Mouse (Mus musculus) forebrain, embryonic 15.5 days (tissue): Measurements from ENCODE around the gene Eya2. TPM values are rescaled to one million over a fixed set of nuclear protein-coding genes. Genes with fewer than 3 reads are reported as not detected.

Experiments used
- ATAC-seq: fragments of 200-750 bp; cut with Nextera tagmentation; replicated peaks from 2 replicates; pipeline ENCODE4 v1.8.0; 2017; ENCODE audit warnings: mild to moderate bottlenecking, moderate TSS enrichment, moderate library complexity
- H3K27ac ChIP-seq: fragments of 300-500 bp; sonication (generic); replicated peaks from 2 replicates; pipeline ENCODE4 v1.5.1; 2015; ENCODE audit warnings: mild to moderate bottlenecking, inconsistent platforms
- H3K27me3 ChIP-seq: fragments of 300-500 bp; sonication (generic); 2 replicates; pipeline ENCODE4 v1.6.1; 2015; ENCODE audit warnings: inconsistent platforms
- H3K36me3 ChIP-seq: fragments of 300-500 bp; sonication (generic); 2 replicates; pipeline ENCODE4 v1.6.1; 2015; ENCODE audit warnings: mild to moderate bottlenecking, inconsistent platforms
- H3K4me1 ChIP-seq: fragments of 300-500 bp; sonication (generic); 2 replicates; pipeline ENCODE4 v1.6.1; 2015; ENCODE audit warnings: inconsistent platforms
- H3K4me2 ChIP-seq: fragments of 300-500 bp; sonication (generic); replicated peaks from 2 replicates; pipeline ENCODE4 v1.6.1; 2015; ENCODE audit warnings: mild to moderate bottlenecking, inconsistent platforms
- H3K4me3 ChIP-seq: fragments of 300-500 bp; sonication (generic); 2 replicates; pipeline ENCODE4 v1.5.1; 2015; ENCODE audit warnings: mild to moderate bottlenecking, inconsistent platforms
- H3K9ac ChIP-seq: fragments of 300-500 bp; sonication (generic); replicated peaks from 2 replicates; pipeline ENCODE4 v1.6.1; 2015; ENCODE audit warnings: mild to moderate bottlenecking, inconsistent platforms
- H3K9me3 ChIP-seq: fragments of 300-500 bp; sonication (generic); 2 replicates; pipeline ENCODE4 v1.6.1; 2016; ENCODE audit warnings: inconsistent platforms
- WGBS: fragments of 180-500 bp; shearing (Covaris S2); methylation state at CpG from one replicate; pipeline ENCODE4 v1.1.7; 2015; ENCODE audit warnings: mixed read lengths; 5-methylcytosine and 5-hydroxymethylcytosine counted together
- polyA plus RNA-seq: library from polyadenylated mRNA; unstranded; fragments of >200 nt; fragmentation: Nextera tagmentation; extraction: Ambion mirVana; gene quantifications from 2 replicates; pipeline ENCODE4 v1.2.1, GENCODE M21; 2015

Gene Eya2
- polyA plus RNA-seq, 1 experiment from 2014 or later, result 2.8 TPM

GRCm38 (mm10) chr2:165597536-165597935, 2.7 kb downstream of the Eya2 start:
- Histone ChIP-seq H3K27me3 (peaks cover 26% of the 10 kb centered on the region), H3K27ac (no peak overlapping the region), H3K4me2 (no peak overlapping the region), H3K9me3 (no peaks in the 10 kb centered on the region), H3K36me3 (no peaks in the 10 kb centered on the region), H3K4me3 (no peak overlapping the region), H3K9ac (no peak overlapping the region), H3K4me1 (peaks cover 17% of the 10 kb centered on the region)
- ATAC-seq, result no peak
- WGBS, result 70% methylated on average over 6 of the region's 6 CpGs

DNA sequence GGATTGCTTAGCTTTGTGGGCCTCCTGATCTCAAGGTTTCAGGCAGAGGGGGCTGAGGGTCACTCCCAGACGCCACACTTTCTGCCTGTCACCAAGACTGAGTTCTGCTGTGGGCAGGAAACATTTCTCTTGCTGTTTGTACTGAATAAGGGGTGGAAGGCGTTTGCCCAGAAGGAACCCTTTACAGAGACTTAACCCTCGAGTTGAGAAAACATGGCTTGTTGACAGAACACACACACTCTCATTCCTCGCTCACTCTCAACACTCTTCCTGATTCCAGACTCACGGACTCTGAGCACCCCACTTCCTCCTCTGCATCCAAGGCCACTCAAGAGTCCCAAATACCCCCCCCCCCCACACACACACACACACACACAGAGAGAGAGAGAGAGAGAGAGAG, 3.3 kb downstream of the Eya2 start:
- Histone ChIP-seq H3K4me3 (no peak overlapping the region), H3K36me3 (no peaks in the 10 kb centered on the region), H3K4me2 (no peak overlapping the region), H3K27ac (no peak overlapping the region), H3K27me3 (peaks cover 26% of the 10 kb centered on the region), H3K9ac (no peak overlapping the region), H3K9me3 (no peaks in the 10 kb centered on the region), H3K4me1 (peaks cover 17% of the 10 kb centered on the region)
- no peak for ATAC-seq
- 60% methylated on average over 5 of the region's 5 CpGs for WGBS

GRCm38 (mm10) chr2:165599566-165599965, 4.7 kb downstream of the Eya2 start:
- WGBS, result 88% methylated on average over 13 of the region's 13 CpGs
- Histone ChIP-seq H3K4me3 (no peak overlapping the region), H3K27me3 (peaks cover 18% of the 10 kb centered on the region), H3K4me1 (peaks cover 19% of the 10 kb centered on the region), H3K4me2 (no peak overlapping the region), H3K9ac (no peak overlapping the region), H3K9me3 (no peaks in the 10 kb centered on the region), H3K27ac (no peak overlapping the region), H3K36me3 (no peaks in the 10 kb centered on the region)
- no peak for ATAC-seq

- H3K4me1 ChIP-seq, result peaks cover 5% of the 10 kb centered on the region; the same call in 1 of the 2 replicates
- H3K9me3 ChIP-seq, result no peaks in the 10 kb centered on the region
- H3K9ac ChIP-seq, result no peak overlapping the region
- H3K27me3 ChIP-seq, result peaks cover 5% of the 10 kb centered on the region; the same call in 1 of the 2 replicates
- no peak for ATAC-seq
- H3K4me3 ChIP-seq, result no peak overlapping the region
- WGBS, result 46% methylated on average over 13 of the region's 13 CpGs
- H3K27ac ChIP-seq, result no peak overlapping the region
- H3K4me2 ChIP-seq, result no peak overlapping the region
- H3K36me3 ChIP-seq, result no peaks in the 10 kb centered on the region
These were observed 6.1 kb downstream of the Eya2 start for GRCm38 (mm10) chr2:165600926-165601325.

DNA sequence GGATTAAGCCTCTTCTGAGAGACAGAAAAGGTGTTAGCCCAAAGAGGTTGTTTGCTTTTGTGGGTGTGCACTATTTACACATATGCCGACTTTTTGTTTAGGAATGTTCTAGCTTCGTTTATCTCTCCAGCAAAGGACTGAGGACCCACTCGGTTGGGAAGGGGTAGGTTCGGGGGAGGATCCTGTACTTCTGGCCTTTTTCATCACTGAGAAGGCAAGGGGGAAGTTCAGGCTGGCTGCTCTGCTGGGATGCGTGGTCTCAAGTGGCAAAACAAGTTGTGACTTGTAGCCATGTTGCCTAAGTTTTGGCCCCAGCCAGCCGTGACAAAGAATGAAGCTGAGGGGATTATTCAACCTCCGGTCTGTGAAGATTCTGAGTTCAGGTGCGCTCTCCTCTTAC, 6.8 kb downstream of the Eya2 start:
- H3K9ac ChIP-seq, result no peak overlapping the region
- peaks cover 3% of the 10 kb centered on the region; the same call in 1 of the 2 replicates for H3K4me1 ChIP-seq
- no peak overlapping the region for H3K4me3 ChIP-seq
- no peak for ATAC-seq
- no peak overlapping the region for H3K27ac ChIP-seq
- H3K27me3 ChIP-seq, result no peaks in the 10 kb centered on the region; the same call in 1 of the 2 replicates
- no peaks in the 10 kb centered on the region for H3K36me3 ChIP-seq
- H3K9me3 ChIP-seq, result no peaks in the 10 kb centered on the region
- no peak overlapping the region for H3K4me2 ChIP-seq
- WGBS, result 54% methylated on average over 8 of the region's 8 CpGs

- Histone ChIP-seq H3K27ac (no peak overlapping the region), H3K4me2 (no peak overlapping the region), H3K4me3 (no peak overlapping the region), H3K27me3 (no peaks in the 10 kb centered on the region), H3K4me1 (peaks cover 3% of the 10 kb centered on the region; the same call in 1 of the 2 replicates), H3K36me3 (no peaks in the 10 kb centered on the region), H3K9ac (no peak overlapping the region), H3K9me3 (no peaks in the 10 kb centered on the region)
- no peak for ATAC-seq
- WGBS, result 33% methylated on average over 8 of the region's 8 CpGs
These were observed 8.9 kb downstream of the Eya2 start for GRCm38 (mm10) chr2:165603775-165604174.

DNA sequence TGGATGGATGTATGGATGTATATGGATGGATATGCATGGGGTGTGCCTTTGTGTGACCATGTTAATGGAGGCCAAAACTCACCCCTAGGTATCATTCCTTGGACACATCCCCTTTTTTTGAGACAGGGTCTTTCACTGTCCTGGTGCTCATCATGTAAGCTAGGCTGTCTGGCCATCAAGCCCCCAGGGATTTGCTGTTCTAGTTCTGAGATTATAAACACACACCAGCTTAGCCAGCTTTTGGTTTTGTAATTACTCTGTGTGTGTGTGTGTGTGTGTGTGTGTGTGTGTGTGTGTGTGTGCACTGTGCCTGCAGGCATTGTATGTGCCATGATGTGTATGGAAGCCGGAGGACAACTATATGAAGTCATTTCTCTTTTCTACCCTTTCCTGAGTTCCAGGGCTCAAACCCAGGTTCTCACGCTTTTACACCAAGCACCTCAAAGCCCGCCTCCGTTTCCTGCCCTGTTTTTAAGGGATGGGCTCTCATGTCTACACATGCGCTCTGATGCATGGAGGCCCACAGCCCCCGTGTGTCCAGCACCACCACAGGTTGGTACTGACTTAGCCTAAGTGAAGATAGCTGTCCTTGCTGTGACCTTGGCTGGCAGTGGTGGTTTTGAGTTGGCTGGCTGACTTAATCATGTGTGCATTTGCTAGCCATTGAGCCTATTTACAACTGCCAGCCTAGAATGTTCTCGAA, 16.9 kb downstream of the Eya2 start:
- Histone ChIP-seq H3K36me3 (no peaks in the 10 kb centered on the region), H3K9me3 (no peaks in the 10 kb centered on the region), H3K4me2 (no peak overlapping the region), H3K27me3 (no peaks in the 10 kb centered on the region), H3K4me1 (no peaks in the 10 kb centered on the region), H3K4me3 (no peak overlapping the region), H3K9ac (no peak overlapping the region), H3K27ac (no peak overlapping the region)
- WGBS, result 90% methylated on average over 7 of the region's 7 CpGs
- no peak for ATAC-seq

GRCm38 (mm10) chr2:165613741-165614339, 19.0 kb downstream of the Eya2 start:
- 76% methylated on average over 13 of the region's 13 CpGs for WGBS
- Histone ChIP-seq H3K27me3 (no peaks in the 10 kb centered on the region), H3K9me3 (no peaks in the 10 kb centered on the region), H3K4me3 (no peak overlapping the region), H3K4me1 (no peaks in the 10 kb centered on the region), H3K4me2 (no peak overlapping the region), H3K27ac (no peak overlapping the region), H3K9ac (no peak overlapping the region), H3K36me3 (no peaks in the 10 kb centered on the region)
- no peak for ATAC-seq

- WGBS, result 91% methylated on average over 2 of the region's 2 CpGs
These were observed 26.7 kb downstream of the Eya2 start for GRCm38 (mm10) chr2:165621488-165621887.

GRCm38 (mm10) chr2:165622596-165622995, 27.8 kb downstream of the Eya2 start:
- peaks cover 5% of the 10 kb centered on the region for H3K4me1 ChIP-seq
- H3K4me3 ChIP-seq, result no peak overlapping the region
- H3K9ac ChIP-seq, result no peak overlapping the region
- no peaks in the 10 kb centered on the region for H3K27me3 ChIP-seq
- no peak for ATAC-seq
- H3K36me3 ChIP-seq, result no peaks in the 10 kb centered on the region
- H3K9me3 ChIP-seq, result no peaks in the 10 kb centered on the region
- H3K4me2 ChIP-seq, result no peak overlapping the region
- 86% methylated on average over 3 of the region's 3 CpGs for WGBS
- H3K27ac ChIP-seq, result no peak overlapping the region

More at GRCm38 (mm10) chr2:165621488-165621887, 26.7 kb downstream of the Eya2 start:
- Histone ChIP-seq H3K9me3 (no peaks in the 10 kb centered on the region), H3K9ac (no peak overlapping the region), H3K4me1 (peaks cover 3% of the 10 kb centered on the region), H3K27me3 (no peaks in the 10 kb centered on the region), H3K36me3 (no peaks in the 10 kb centered on the region), H3K27ac (no peak overlapping the region), H3K4me3 (no peak overlapping the region), H3K4me2 (no peak overlapping the region)
- no peak for ATAC-seq

GRCm38 (mm10) chr2:165626826-165627225, 32.0 kb downstream of the Eya2 start:
- no peak overlapping the region for H3K4me2 ChIP-seq
- no peaks in the 10 kb centered on the region for H3K9me3 ChIP-seq
- no peak; the same call in 1 of the 2 replicates for ATAC-seq
- H3K4me1 ChIP-seq, result peaks cover 5% of the 10 kb centered on the region
- no peak overlapping the region for H3K4me3 ChIP-seq
- no peaks in the 10 kb centered on the region for H3K27me3 ChIP-seq
- no peaks in the 10 kb centered on the region for H3K36me3 ChIP-seq
- H3K27ac ChIP-seq, result peak overlapping the region; percentile 47
- no peak overlapping the region for H3K9ac ChIP-seq
- WGBS, result 70% methylated on average over 6 of the region's 6 CpGs

DNA sequence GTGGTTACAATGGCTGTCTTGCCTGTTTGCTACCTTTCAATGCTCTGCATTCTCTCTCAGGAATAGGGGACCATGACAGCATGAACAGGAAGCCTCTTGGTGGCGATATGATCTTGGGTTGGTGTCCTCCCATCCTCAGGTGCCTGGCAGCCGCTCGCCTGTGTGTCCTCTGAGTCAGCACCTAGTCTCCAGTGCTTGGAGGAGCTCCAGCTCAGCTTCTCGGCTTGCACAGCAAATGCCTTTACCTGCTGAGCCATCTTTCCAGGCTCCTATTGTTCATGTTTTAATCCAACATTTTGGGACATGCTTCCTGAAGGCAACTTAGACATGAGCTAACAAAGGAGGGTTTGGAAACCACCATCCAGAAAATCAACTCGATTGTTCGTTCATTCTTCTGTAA, 33.1 kb downstream of the Eya2 start:
- peaks cover 5% of the 10 kb centered on the region for H3K4me1 ChIP-seq
- 61% methylated on average over 6 of the region's 6 CpGs for WGBS
- no peak overlapping the region for H3K27ac ChIP-seq
- H3K9ac ChIP-seq, result no peak overlapping the region
- ATAC-seq, result no peak
- no peak overlapping the region for H3K4me3 ChIP-seq
- H3K27me3 ChIP-seq, result no peaks in the 10 kb centered on the region
- no peaks in the 10 kb centered on the region for H3K36me3 ChIP-seq
- no peaks in the 10 kb centered on the region for H3K9me3 ChIP-seq
- no peak overlapping the region for H3K4me2 ChIP-seq
